Comparison of ENCODE assay signal across 9 mouse cellular contexts in genomic region chr9:40479333-40479732, GRCm38 (mm10). TPM values are rescaled to one million over a fixed set of nuclear protein-coding genes. Genes with fewer than 3 reads are reported as not detected.
DNase-seq lines count a peak whose midpoint lies in the region; ATAC-seq lines count a peak whose summit lies in the region.
"Had no signal": no experiment of that assay in that cellular context is flagged by ENCODE, and none has a peak within 500 bp of the region (broad histone marks: within the 10 kb centered on the region; RNA-seq: fewer than 3 reads in every experiment).

No protein-coding gene starts in this region.

- 49% methylated on average over 4 of the region's 4 CpGs for WGBS in midbrain, embryonic 11.5 days
- 49% methylated on average over 4 of the region's 4 CpGs for WGBS in midbrain, embryonic 13.5 days

- H3K9me3 ChIP-seq in midbrain, embryonic 11.5 days (ENCODE audit: control insufficient read depth, low read length) = no peaks in the 10 kb centered on the region
- no peaks in the 10 kb centered on the region for H3K9me3 ChIP-seq in midbrain, embryonic 13.5 days
- H3K9me3 ChIP-seq: megakaryocyte, embryonic 14.5 days had no signal

- ATAC-seq in midbrain, embryonic 11.5 days (ENCODE audit: low FRiP score) = no peak
- no peak for ATAC-seq in midbrain, embryonic 13.5 days
- ATAC-seq in neutrophil, adult 5-6 weeks (ENCODE audit: extremely low read depth, insufficient number of reproducible peaks, low FRiP score, poor library complexity, severe bottlenecking) = peak; percentile 95
- ATAC-seq in erythroid progenitor cell, adult 5-6 weeks (replicated peaks; ENCODE audit: low FRiP score, poor library complexity, severe bottlenecking) = no peak

- no peak overlapping the region for H3K27ac ChIP-seq in midbrain, embryonic 11.5 days (ENCODE audit: low read depth, low read length)
- H3K27ac ChIP-seq in midbrain, embryonic 13.5 days = no peak overlapping the region

- no peak overlapping the region for H3K9ac ChIP-seq in midbrain, embryonic 11.5 days (ENCODE audit: low read length)
- no peak overlapping the region for H3K9ac ChIP-seq in midbrain, embryonic 13.5 days (replicated peaks)

- H3K4me1 ChIP-seq in midbrain, embryonic 11.5 days (ENCODE audit: control insufficient read depth, insufficient read depth, low read length) = no peaks in the 10 kb centered on the region
- no peaks in the 10 kb centered on the region for H3K4me1 ChIP-seq in midbrain, embryonic 13.5 days (replicated peaks)

- no peaks in the 10 kb centered on the region for H3K27me3 ChIP-seq in midbrain, embryonic 11.5 days (ENCODE audit: control insufficient read depth, insufficient read depth, low read length)
- H3K27me3 ChIP-seq in midbrain, embryonic 13.5 days = no peaks in the 10 kb centered on the region; the same call in 1 of the 2 replicates

- H3K4me2 ChIP-seq in midbrain, embryonic 11.5 days = no peak overlapping the region
- H3K4me2 ChIP-seq in midbrain, embryonic 13.5 days (replicated peaks) = no peak overlapping the region

- H3K4me3 ChIP-seq in midbrain, embryonic 11.5 days (ENCODE audit: low read depth, low read length) = no peak overlapping the region
- no peak overlapping the region for H3K4me3 ChIP-seq in midbrain, embryonic 13.5 days (replicated peaks)
- H3K4me3 ChIP-seq: megakaryocyte, embryonic 14.5 days had no signal

- DNase-seq in midbrain, embryonic 11.5 days (ENCODE audit: low spot score, missing footprints) = peak; percentile 90
- DNase-seq in ZHBTc4 (ENCODE audit: low read depth, low spot score) = peak; percentile 65
- peak; percentile 23 for DNase-seq in gastrocnemius, postnatal 25 days
- peak; percentile 77 for DNase-seq in kidney, postnatal 14 days
- DNase-seq in cerebellum, postnatal 36 days = no peak

- no peaks in the 10 kb centered on the region for H3K36me3 ChIP-seq in midbrain, embryonic 11.5 days (ENCODE audit: control insufficient read depth, insufficient read depth, low read length)
- H3K36me3 ChIP-seq in midbrain, embryonic 13.5 days = no peaks in the 10 kb centered on the region

RNA-seq across cellular contexts. Expression of gene Gramd1b, which starts 51.9 kb away (rescaled TPM):
- polyA plus RNA-seq in midbrain, embryonic 11.5 days (2014; fragmentation: Nextera tagmentation; extraction: Ambion mirVana) = 2.3 and 2.5 TPM in 2 replicates
- 8.1 and 8.2 TPM in 2 replicates for polyA plus RNA-seq in midbrain, embryonic 13.5 days (2015; fragmentation: Nextera tagmentation; extraction: Ambion mirVana)
- total RNA-seq in gastrocnemius, postnatal 25 days (2021) = 1 to 10 TPM; 6.1 to 7.4 TPM
- 21.4 and 22.2 TPM in 2 replicates for total RNA-seq in neutrophil, adult 5-6 weeks (2017)
- 5.4 and 12.3 TPM in 2 replicates for total RNA-seq in erythroid progenitor cell, adult 5-6 weeks (2015; ENCODE audit: low replicate concordance)
- 1.1 and 1.7 TPM in 2 replicates for total RNA-seq in erythroid progenitor cell, adult 5-6 weeks (2017; ENCODE audit: low replicate concordance)

Comparison
In these comparisons a context has a peak if more than half of its experiments do, and no peak if none do; other contexts are left out.
1. DNase-seq: peak in midbrain, embryonic 11.5 days (single experiment), ZHBTc4 (single experiment), gastrocnemius, postnatal 25 days (single experiment) and kidney, postnatal 14 days (single experiment); none in cerebellum, postnatal 36 days (0 of 2).